Mouse (Mus musculus): Measurements from ENCODE around the gene Gm49630. TPM values are rescaled to one million over a fixed set of nuclear protein-coding genes. Genes with fewer than 3 reads are reported as not detected.
"Not testable (repeated sequence)": the region's sequence is repeated elsewhere in the genome, so short reads cannot be mapped to it uniquely, and the experiment has no call there.

Gene Gm49630
- 1.5 TPM in 1 of 2 replicates, not detected in the other for polyA plus RNA-seq (2012; rRNA removed)

DNA sequence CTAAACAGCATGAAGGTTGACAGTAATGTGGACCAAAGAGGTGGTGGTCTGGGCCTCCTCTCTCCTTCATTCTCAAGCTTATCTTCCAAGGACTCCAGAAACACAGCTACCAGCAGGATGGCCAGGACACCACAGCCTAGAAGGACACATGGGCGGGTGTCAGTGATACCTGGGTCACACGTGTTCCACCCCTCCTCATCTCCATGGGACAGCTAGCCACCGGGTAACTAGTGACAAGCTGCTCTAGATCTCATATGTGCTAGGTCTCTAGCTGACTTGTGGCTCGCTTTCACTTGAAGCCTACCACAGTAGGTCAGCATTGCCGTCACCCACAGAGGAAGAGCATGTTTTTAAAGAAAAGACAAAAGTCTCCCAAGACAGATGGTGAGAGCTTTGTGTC is at the start of gene Gm49630:
Gene Gm49630 (minus strand): TSS at position 101 of the 400 bp plus-strand sequence.
- not testable (repeated sequence) for DNase-seq (ENCODE audit: low read depth, low spot score)
- WGBS = 94% methylated on average over 2 of the region's 5 CpGs

DNA sequence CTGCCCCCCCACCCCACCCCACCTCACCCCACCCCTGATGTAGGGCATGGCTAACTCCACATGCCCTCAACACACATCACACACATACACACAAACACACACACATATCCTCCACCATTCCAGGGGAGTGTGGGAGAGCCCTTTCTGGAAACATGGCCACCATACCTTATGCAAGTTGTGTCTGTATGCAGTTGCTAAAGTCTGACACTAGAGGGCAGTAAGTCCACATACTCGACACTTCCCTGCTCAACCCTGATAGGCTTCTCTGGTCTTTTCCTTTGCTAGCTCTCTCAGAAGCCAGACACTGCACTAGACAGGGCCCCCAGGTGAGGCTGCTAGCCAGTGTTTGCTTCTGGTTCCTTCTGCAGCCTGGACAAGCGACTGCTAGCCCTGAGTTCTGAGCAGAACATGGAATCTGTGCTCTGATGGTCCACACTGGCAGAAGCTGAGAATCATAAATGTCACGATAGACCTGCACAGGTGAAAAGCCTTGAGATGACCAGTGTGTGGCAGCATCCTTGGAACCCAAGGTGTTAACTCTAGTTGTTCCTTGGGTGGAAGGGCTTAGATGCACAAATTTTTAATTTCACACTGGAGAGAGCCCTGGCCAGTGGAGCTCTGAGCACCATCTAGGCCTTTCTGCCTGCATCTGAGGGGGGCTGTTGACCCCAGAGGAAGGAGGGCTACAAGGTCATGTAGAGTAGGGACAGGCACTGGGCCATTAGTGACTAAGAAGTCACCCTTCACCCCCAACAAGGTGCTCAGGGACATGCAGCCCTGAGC is 48.6 kb upstream of the Gm49630 start:
- 21% methylated on average over 3 of the region's 3 CpGs for WGBS
- not testable (repeated sequence) for DNase-seq (ENCODE audit: low read depth, low spot score)

- WGBS = 91% methylated on average over 7 of the region's 9 CpGs
Observed at GRCm38 (mm10) chr17:7414601-7415310, 43.0 kb upstream of the Gm49630 start.

GRCm38 (mm10) chr17:7413336-7413735 is 41.6 kb upstream of the Gm49630 start:
- not testable (repeated sequence) for DNase-seq (ENCODE audit: low read depth, low spot score)
- WGBS = 64% methylated on average over 8 of the region's 8 CpGs

More at GRCm38 (mm10) chr17:7414601-7415310, 43.0 kb upstream of the Gm49630 start:
- not testable (repeated sequence) for DNase-seq (ENCODE audit: low read depth, low spot score)

DNA sequence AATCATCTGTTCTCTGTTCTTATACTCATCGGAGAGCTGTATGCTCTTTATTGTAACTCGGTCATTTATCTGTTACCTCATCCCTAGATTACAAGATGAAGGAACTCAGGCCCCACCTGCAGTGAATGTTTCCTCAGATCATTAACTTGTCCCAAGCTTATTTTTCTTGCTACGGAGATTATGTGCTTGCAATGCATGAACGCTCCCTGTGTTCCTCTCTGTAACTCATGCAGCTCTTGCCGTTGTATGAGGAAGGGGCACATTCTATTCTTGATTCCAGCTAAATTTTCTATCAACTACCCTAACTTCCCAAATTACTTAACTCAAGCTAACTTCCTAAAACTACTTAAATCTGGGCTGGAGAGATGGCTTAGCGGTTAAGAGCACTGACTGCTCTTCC is 28.0 kb upstream of the Gm49630 start:
- not testable (repeated sequence) for DNase-seq (ENCODE audit: low read depth, low spot score)
- 55% methylated on average over 6 of the region's 6 CpGs for WGBS

GRCm38 (mm10) chr17:7398198-7398847 is 26.5 kb upstream of the Gm49630 start:
- WGBS = 51% methylated on average over 6 of the region's 6 CpGs
- DNase-seq (ENCODE audit: low read depth, low spot score) = not testable (repeated sequence)

- 83% methylated on average over 13 of the region's 13 CpGs for WGBS
- not testable (repeated sequence) for DNase-seq (ENCODE audit: low read depth, low spot score)
Observed at GRCm38 (mm10) chr17:7397079-7397478, 25.3 kb upstream of the Gm49630 start.

DNA sequence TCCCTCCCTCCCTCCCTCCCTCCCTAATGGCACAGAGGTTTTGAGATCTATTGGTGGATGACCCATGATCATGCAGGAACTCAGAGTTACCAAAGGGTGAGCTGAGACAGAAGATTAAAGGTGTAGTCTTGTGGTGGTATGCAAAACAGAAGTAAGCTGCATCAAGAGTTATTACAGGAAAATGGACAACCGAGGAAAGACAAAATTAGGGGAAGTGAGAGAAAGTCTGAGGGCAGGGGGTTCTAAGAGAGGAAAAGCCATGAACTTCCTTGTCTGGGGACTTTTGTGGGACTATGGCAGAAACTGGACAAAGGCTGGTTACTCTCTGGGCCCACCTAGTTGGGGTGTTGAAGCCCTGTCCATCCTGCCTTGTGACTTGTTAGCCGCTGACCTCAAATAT is 24.5 kb upstream of the Gm49630 start:
- not testable (repeated sequence) for DNase-seq (ENCODE audit: low read depth, low spot score)
- WGBS = no CpG with 5 or more reads among the region's 2 CpGs

GRCm38 (mm10) chr17:7395671-7396070 is 23.9 kb upstream of the Gm49630 start:
- DNase-seq (ENCODE audit: low read depth, low spot score) = not testable (repeated sequence)
- WGBS = 89% methylated on average over 8 of the region's 8 CpGs

DNA sequence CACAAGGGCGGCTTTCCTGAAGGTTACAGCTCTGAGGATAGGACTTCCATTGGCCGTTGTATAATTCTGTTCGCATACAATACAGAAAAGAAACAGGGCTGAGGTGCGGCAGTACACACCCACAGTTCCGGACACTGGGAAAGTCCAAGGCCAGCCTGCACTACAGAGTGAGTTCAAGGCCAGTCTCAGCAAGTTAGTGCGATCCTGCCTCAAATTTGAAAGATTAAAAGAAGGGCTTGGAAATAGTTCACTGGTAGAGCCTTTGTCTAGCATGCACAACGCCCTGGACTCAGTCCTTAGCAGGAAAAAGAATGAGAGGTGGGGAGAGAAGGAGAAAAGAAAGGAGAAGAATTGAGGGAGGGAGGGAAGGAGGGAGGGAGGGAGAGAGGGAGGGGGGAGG is 23.3 kb upstream of the Gm49630 start:
- 61% methylated on average over 7 of the region's 7 CpGs for WGBS

GRCm38 (mm10) chr17:7389898-7390297 is 18.1 kb upstream of the Gm49630 start:
- not testable (repeated sequence) for DNase-seq (ENCODE audit: low read depth, low spot score)
- WGBS = 74% methylated on average over 7 of the region's 7 CpGs

More for the DNA sequence above, 23.3 kb upstream of the Gm49630 start:
- not testable (repeated sequence) for DNase-seq (ENCODE audit: low read depth, low spot score)

- WGBS = 79% methylated on average over 8 of the region's 8 CpGs
- not testable (repeated sequence) for DNase-seq (ENCODE audit: low read depth, low spot score)
Observed at GRCm38 (mm10) chr17:7388958-7389356, 17.2 kb upstream of the Gm49630 start.

DNA sequence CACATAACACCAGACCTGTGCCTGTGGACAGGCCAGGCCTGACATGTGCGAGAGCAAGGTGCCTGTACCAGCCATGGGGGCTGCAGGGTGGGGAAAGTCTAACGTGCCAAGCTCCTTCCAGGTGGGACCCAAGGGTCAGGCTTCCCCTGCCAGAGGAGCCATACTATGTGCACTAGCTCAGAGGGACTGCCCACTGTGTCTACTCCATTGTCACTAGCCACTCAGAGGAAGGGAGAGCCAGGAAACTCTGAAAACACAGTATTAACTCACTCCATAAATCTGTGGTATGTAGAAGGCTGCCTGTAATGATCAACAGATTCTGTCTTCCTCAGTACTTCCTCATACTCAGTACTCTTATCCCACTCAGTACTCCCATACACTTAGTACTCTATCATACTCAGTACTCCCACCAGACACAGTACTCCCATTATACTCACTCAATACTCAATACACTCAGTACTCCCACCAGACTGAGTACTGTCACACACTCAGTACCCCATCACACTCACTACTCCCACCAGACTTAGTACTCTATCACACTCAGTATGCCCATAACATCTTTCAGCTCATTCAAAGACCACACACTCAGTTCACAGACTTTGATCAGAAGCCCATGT is 16.7 kb upstream of the Gm49630 start:
- WGBS = no CpG with 5 or more reads among the region's 2 CpGs

GRCm38 (mm10) chr17:7386016-7386415 is 14.2 kb upstream of the Gm49630 start:
- 38% methylated on average over 8 of the region's 8 CpGs for WGBS
- not testable (repeated sequence) for DNase-seq (ENCODE audit: low read depth, low spot score)

More for the DNA sequence above, 16.7 kb upstream of the Gm49630 start:
- not testable (repeated sequence) for DNase-seq (ENCODE audit: low read depth, low spot score)

GRCm38 (mm10) chr17:7385364-7385763 is 13.6 kb upstream of the Gm49630 start, which contains the start of gene Unc93a2:
Unc93a2 (minus strand) TSS chr17:7385464.
- WGBS = 81% methylated on average over 3 of the region's 3 CpGs
- not testable (repeated sequence) for DNase-seq (ENCODE audit: low read depth, low spot score)

- DNase-seq (ENCODE audit: low read depth, low spot score) = not testable (repeated sequence)
- WGBS = 43% methylated on average over 12 of the region's 13 CpGs
Observed at GRCm38 (mm10) chr17:7383167-7384143, 11.7 kb upstream of the Gm49630 start.

- not testable (repeated sequence) for DNase-seq (ENCODE audit: low read depth, low spot score)
- WGBS = 83% methylated on average over 1 of the region's 3 CpGs
Observed at GRCm38 (mm10) chr17:7382711-7383110, 10.9 kb upstream of the Gm49630 start.

- 44% methylated on average over 3 of the region's 3 CpGs for WGBS
- DNase-seq (ENCODE audit: low read depth, low spot score) = not testable (repeated sequence)
Observed at GRCm38 (mm10) chr17:7377907-7378306, 6.1 kb upstream of the Gm49630 start.
